Mouse (Mus musculus) effector memory CD4-positive, alpha-beta T cell, adult 5 months (primary cell): ENCODE measurements around the gene Obp2b. TPM values are rescaled to one million over a fixed set of nuclear protein-coding genes. Genes with fewer than 3 reads are reported as not detected.

Experiments used
- polyA plus RNA-seq: library from polyadenylated mRNA; unstranded; fragments of 100-300 nt; shearing (Covaris generic); gene quantifications from one replicate; pipeline ENCODE4 v1.2.1, GENCODE M21; 2017

The Obp2b gene
- not detected for polyA plus RNA-seq

GRCm38 (mm10) chr2:25736709-25737108 lies at the start of gene Obp2b:
Obp2b (plus strand) TSS chr2:25737009.

GRCm38 (mm10) chr2:25699743-25700142 lies 37.1 kb upstream of the Obp2b start, which contains the start of gene Obp2a:
Obp2a (plus strand) TSS chr2:25700043.

GRCm38 (mm10) chr2:25706643-25707481 lies 29.9 kb upstream of the Obp2b start, which contains the start of gene Bmyc:
Bmyc (plus strand) TSS chr2:25706739.

GRCm38 (mm10) chr2:25765269-25765668 lies 28.5 kb downstream of the Obp2b start, which contains the start of gene Lcn3:
Lcn3 (plus strand) TSS chr2:25765569.

GRCm38 (mm10) chr2:25776717-25777116 lies 39.9 kb downstream of the Obp2b start, which contains the start of gene Lcn11:
Lcn11 (plus strand) TSS chr2:25777017.

GRCm38 (mm10) chr2:25781957-25782356 lies 45.1 kb downstream of the Obp2b start, which contains the start of gene Gm13539:
Gm13539 (plus strand) TSS chr2:25782257.

Other genes starting within 250 kb of the Obp2b start
- not detected for gene Lcn12, start 243.1 kb upstream of the Obp2b start, polyA plus RNA-seq
- 67.4 TPM for gene Fbxw5, start 236.3 kb upstream of the Obp2b start, polyA plus RNA-seq
- gene C8g, start 235.3 kb upstream of the Obp2b start, polyA plus RNA-seq, result 5.9 TPM
- 65.0 TPM for gene Traf2, start 190.1 kb upstream of the Obp2b start, polyA plus RNA-seq
- gene Edf1, start 179.2 kb upstream of the Obp2b start, polyA plus RNA-seq, result 209 TPM
- 2.0 TPM for gene Mamdc4, start 162.2 kb upstream of the Obp2b start, polyA plus RNA-seq
- gene Phpt1, start 161.8 kb upstream of the Obp2b start, polyA plus RNA-seq, result 48.3 TPM
- gene Ajm1, start 155.3 kb upstream of the Obp2b start, polyA plus RNA-seq, result not detected
- 41.4 TPM for gene Rabl6, start 128.5 kb upstream of the Obp2b start, polyA plus RNA-seq
- gene Ccdc183, start 119.3 kb upstream of the Obp2b start, polyA plus RNA-seq, result not detected
- gene Tmem141, start 115.0 kb upstream of the Obp2b start, polyA plus RNA-seq, result 3.4 TPM
- not detected for gene Fcna, start 109.0 kb upstream of the Obp2b start, polyA plus RNA-seq
- not detected for gene Lcn8, start 83.9 kb upstream of the Obp2b start, polyA plus RNA-seq
- not detected for gene Lcn5, start 79.1 kb upstream of the Obp2b start, polyA plus RNA-seq
- not detected for gene Lcn6, start 60.2 kb upstream of the Obp2b start, polyA plus RNA-seq
- not detected for gene Lcn10, start 54.3 kb upstream of the Obp2b start, polyA plus RNA-seq
- not detected for gene Obp2a, start 37.0 kb upstream of the Obp2b start, polyA plus RNA-seq
- 21.5 TPM for gene Bmyc, start 30.3 kb upstream of the Obp2b start, polyA plus RNA-seq
- gene Lcn3, start 28.6 kb downstream of the Obp2b start, polyA plus RNA-seq, result not detected
- gene Lcn11, start 40.0 kb downstream of the Obp2b start, polyA plus RNA-seq, result not detected
- not detected for gene Gm13539, start 45.2 kb downstream of the Obp2b start, polyA plus RNA-seq
- not detected for gene Glt6d1, start 78.8 kb downstream of the Obp2b start, polyA plus RNA-seq
- gene Lcn9, start 86.1 kb downstream of the Obp2b start, polyA plus RNA-seq, result not detected
- not detected for gene Sohlh1, start 110.2 kb downstream of the Obp2b start, polyA plus RNA-seq
- gene Kcnt1, start 126.7 kb downstream of the Obp2b start, polyA plus RNA-seq, result not detected
- 19.5 TPM for gene Camsap1, start 246.3 kb downstream of the Obp2b start, polyA plus RNA-seq